Mouse (Mus musculus): ENCODE data around the gene Sptlc2. TPM values are rescaled to one million over a fixed set of nuclear protein-coding genes. Genes with fewer than 3 reads are reported as not detected.

Sptlc2 gene
- polyA plus RNA-seq, 1 experiment from 2014 or later = 69.1 TPM

GRCm38 (mm10) chr12:87256629-87257028 is 131.5 kb downstream of the Sptlc2 start:
- Histone ChIP-seq H3K9ac (ENCODE audit: low read length) (no peak overlapping the region), H3K4me1 (ENCODE audit: control insufficient read depth in 2 of 2, insufficient read depth in 2 of 2, low read length in 2 of 2) (no peaks in the 10 kb centered on the region), H3K4me3 (ENCODE audit: control insufficient read depth in 1 of 2, insufficient read depth in 1 of 2, low read depth in 1 of 2, low read length in 2 of 2) (no peak overlapping the region), H3K36me3 (ENCODE audit: control insufficient read depth, insufficient read depth, low read length) (peaks cover 97% of the 10 kb centered on the region), H3K4me2 (ENCODE audit: low read length) (no peak overlapping the region), H3K27ac (replicated peaks in 1 of 2; ENCODE audit: control insufficient read depth in 1 of 2, insufficient read depth in 1 of 2, low read depth in 2 of 2, low read length in 2 of 2) (no peak overlapping the region), H3K9me3 (ENCODE audit: control insufficient read depth, low read length) (no peaks in the 10 kb centered on the region), H3K27me3 (ENCODE audit: control insufficient read depth, insufficient read depth, low read length) (no peaks in the 10 kb centered on the region)
- ATAC-seq (ENCODE audit: insufficient number of reproducible peaks, insufficient read depth, low FRiP score, low read depth) = no peak
- WGBS = 88% methylated on average over 5 of the region's 5 CpGs

Small RNA genes within 50 kb of the gene (microRNA-seq; reads per million reads assigned to microRNA genes)
- not detected for gene Gm47293
- 89.5 reads per million, percentile 51 among the genes with 10 or more reads in this experiment for gene Mir3068

Other genes starting within 250 kb of the Sptlc2 start
- 39.3 and 42.7 TPM in 2 replicates for gene Gstz1, start 241.2 kb downstream of the Sptlc2 start, polyA plus RNA-seq (2014; fragmentation: Nextera tagmentation; extraction: Ambion mirVana)
- 13.5 and 14.1 TPM in 2 replicates for gene Pomt2, start 240.4 kb downstream of the Sptlc2 start, polyA plus RNA-seq (2014; fragmentation: Nextera tagmentation; extraction: Ambion mirVana)
- gene Samd15, start 188.6 kb downstream of the Sptlc2 start, polyA plus RNA-seq (2014; fragmentation: Nextera tagmentation; extraction: Ambion mirVana) = 0.55 and 0.89 TPM in 2 replicates
- gene Tmed8, start 187.9 kb downstream of the Sptlc2 start, polyA plus RNA-seq (2014; fragmentation: Nextera tagmentation; extraction: Ambion mirVana) = 1.8 and 2.5 TPM in 2 replicates
- 0.42 and 0.63 TPM in 2 replicates for gene Noxred1, start 149.6 kb downstream of the Sptlc2 start, polyA plus RNA-seq (2014; fragmentation: Nextera tagmentation; extraction: Ambion mirVana)
- gene Vipas39, start 122.1 kb downstream of the Sptlc2 start, polyA plus RNA-seq (2014; fragmentation: Nextera tagmentation; extraction: Ambion mirVana) = 39.2 and 40.0 TPM in 2 replicates
- gene Ahsa1, start 121.9 kb downstream of the Sptlc2 start, polyA plus RNA-seq (2014; fragmentation: Nextera tagmentation; extraction: Ambion mirVana) = 150 and 167 TPM in 2 replicates
- 0.46 and 0.70 TPM in 2 replicates for gene Ism2, start 88.7 kb downstream of the Sptlc2 start, polyA plus RNA-seq (2014; fragmentation: Nextera tagmentation; extraction: Ambion mirVana)
- 248 and 265 TPM in 2 replicates for gene Slirp, start 55.5 kb upstream of the Sptlc2 start, polyA plus RNA-seq (2014; fragmentation: Nextera tagmentation; extraction: Ambion mirVana)
- 29.5 and 36.1 TPM in 2 replicates for gene Alkbh1, start 55.7 kb upstream of the Sptlc2 start, polyA plus RNA-seq (2014; fragmentation: Nextera tagmentation; extraction: Ambion mirVana)
- gene Snw1, start 83.9 kb upstream of the Sptlc2 start, polyA plus RNA-seq (2014; fragmentation: Nextera tagmentation; extraction: Ambion mirVana) = 78.0 and 84.0 TPM in 2 replicates
- gene Gm5788, start 106.4 kb upstream of the Sptlc2 start, polyA plus RNA-seq (2014; fragmentation: Nextera tagmentation; extraction: Ambion mirVana) = not detected in 2 replicates
- gene Gm8300, start 126.0 kb upstream of the Sptlc2 start, polyA plus RNA-seq (2014; fragmentation: Nextera tagmentation; extraction: Ambion mirVana) = not detected in 2 replicates
- not detected in 2 replicates for gene Oog1, start 214.3 kb upstream of the Sptlc2 start, polyA plus RNA-seq (2014; fragmentation: Nextera tagmentation; extraction: Ambion mirVana)
- gene Gm4027, start 230.5 kb upstream of the Sptlc2 start, polyA plus RNA-seq (2014; fragmentation: Nextera tagmentation; extraction: Ambion mirVana) = not detected in 2 replicates